Mouse (Mus musculus): ENCODE measurements around the gene Clk2.

GRCm38 (mm10) chr3:89133752-89134151 lies 30.8 kb upstream of the Clk2 start:
- TF ChIP-seq CTCF (IDR thresholded peaks at IDR 0.05; ENCODE audit: control insufficient read depth, insufficient read depth, insufficient replicate concordance, low read depth, low read length) (no peak), POLR2A (IDR thresholded peaks at IDR 0.05; ENCODE audit: control insufficient read depth, low read depth, low read length) (no peak)

All from testis, adult 2 months (tissue).